In genomic region chr17:37569351-37569750, GRCm38 (mm10) we compare ENCODE assay signal across 40 mouse cellular contexts. TPM values are rescaled to one million over a fixed set of nuclear protein-coding genes. Genes with fewer than 3 reads are reported as not detected.
"Had no signal": no experiment of that assay in that cellular context is flagged by ENCODE, and none has a peak within 500 bp of the region (broad histone marks: within the 10 kb centered on the region; RNA-seq: fewer than 3 reads in every experiment).

TSS of gene Olfr112 (minus strand) at chr17:37569451.

- H3K4me3 ChIP-seq: embryonic facial prominence, embryonic 10.5 days; embryonic facial prominence, embryonic 12.5 days; embryonic facial prominence, embryonic 13.5 days; embryonic facial prominence, embryonic 15.5 days; erythroblast, embryonic 14.5 days; forebrain, embryonic 10.5 days; forebrain, embryonic 12.5 days; forebrain, embryonic 13.5 days; forebrain, embryonic 15.5 days; gastrocnemius, adult 2 months; heart, adult 2 months had no signal

- H3K27me3 ChIP-seq: embryonic facial prominence, embryonic 12.5 days; embryonic facial prominence, embryonic 13.5 days; embryonic facial prominence, embryonic 15.5 days; forebrain, embryonic 12.5 days; forebrain, embryonic 13.5 days; forebrain, embryonic 15.5 days had no signal

- H3K36me3 ChIP-seq: embryonic facial prominence, embryonic 10.5 days; embryonic facial prominence, embryonic 12.5 days; embryonic facial prominence, embryonic 13.5 days; embryonic facial prominence, embryonic 15.5 days; forebrain, embryonic 10.5 days; forebrain, embryonic 12.5 days; forebrain, embryonic 15.5 days had no signal

- H3K4me1 ChIP-seq: embryonic facial prominence, embryonic 10.5 days; embryonic facial prominence, embryonic 12.5 days; embryonic facial prominence, embryonic 13.5 days; embryonic facial prominence, embryonic 15.5 days; forebrain, embryonic 10.5 days; forebrain, embryonic 12.5 days; forebrain, embryonic 13.5 days; forebrain, embryonic 15.5 days had no signal

- H3K27ac ChIP-seq: embryonic facial prominence, embryonic 10.5 days; embryonic facial prominence, embryonic 12.5 days; embryonic facial prominence, embryonic 13.5 days; embryonic facial prominence, embryonic 15.5 days; forebrain, embryonic 10.5 days; forebrain, embryonic 12.5 days; forebrain, embryonic 13.5 days; forebrain, embryonic 15.5 days; gastrocnemius, adult 2 months; heart, adult 2 months had no signal

- DNase-seq: cerebellum, adult 8-10 months; cerebellum, adult 9-10 months; cerebellum, adult 9-11 months; cerebellum, postnatal 10 days; cerebellum, postnatal 14 days; cerebellum, postnatal 25 days; cerebellum, postnatal 36 days; embryo, embryonic 11 days; forebrain, postnatal 0 days; gastrocnemius, adult 2 months; gastrocnemius, postnatal 10 days; gastrocnemius, postnatal 14 days; gastrocnemius, postnatal 25 days; gastrocnemius, postnatal 36 days; heart, adult 11 months; heart, adult 18-20 months; heart, adult 2 months had no signal

RNA-seq across cellular contexts. Expression of gene Olfr112, which starts in this region (rescaled TPM):
- total RNA-seq: common myeloid progenitor, adult 5-6 weeks; forebrain, postnatal 0 days; gastrocnemius, adult 18-20 months; gastrocnemius, adult 2 months; gastrocnemius, adult 8-10 months; gastrocnemius, postnatal 10 days; gastrocnemius, postnatal 14 days; gastrocnemius, postnatal 25 days; gastrocnemius, postnatal 36 days; gastrocnemius, postnatal 4 days; granulocyte monocyte progenitor cell, adult 5-6 weeks; heart, adult 18-20 months; heart, adult 2 months; heart, adult 8-10 months had no signal
- polyA plus RNA-seq: cortical plate, adult 2 months; embryonic facial prominence, embryonic 10.5 days; embryonic facial prominence, embryonic 11.5 days; embryonic facial prominence, embryonic 12.5 days; embryonic facial prominence, embryonic 14.5 days; embryonic facial prominence, embryonic 15.5 days; erythroblast, embryonic 14.5 days; forebrain, embryonic 10.5 days; forebrain, embryonic 11.5 days; forebrain, embryonic 12.5 days; forebrain, embryonic 13.5 days; forebrain, embryonic 14.5 days; forebrain, embryonic 15.5 days; forebrain, embryonic 16.5 days; forebrain, postnatal 0 days; frontal cortex, adult 2 months; gonadal fat pad, adult 2 months; heart, adult 2 months had no signal
